Mouse (Mus musculus): ENCODE measurements at regions not wholly inside any gene's neighbourhood (a gene's known extent, or its start where the extent isn't known, plus 50 kb on each side); places are given as distances from the start of the nearest gene placed in this dataset.

DNA sequence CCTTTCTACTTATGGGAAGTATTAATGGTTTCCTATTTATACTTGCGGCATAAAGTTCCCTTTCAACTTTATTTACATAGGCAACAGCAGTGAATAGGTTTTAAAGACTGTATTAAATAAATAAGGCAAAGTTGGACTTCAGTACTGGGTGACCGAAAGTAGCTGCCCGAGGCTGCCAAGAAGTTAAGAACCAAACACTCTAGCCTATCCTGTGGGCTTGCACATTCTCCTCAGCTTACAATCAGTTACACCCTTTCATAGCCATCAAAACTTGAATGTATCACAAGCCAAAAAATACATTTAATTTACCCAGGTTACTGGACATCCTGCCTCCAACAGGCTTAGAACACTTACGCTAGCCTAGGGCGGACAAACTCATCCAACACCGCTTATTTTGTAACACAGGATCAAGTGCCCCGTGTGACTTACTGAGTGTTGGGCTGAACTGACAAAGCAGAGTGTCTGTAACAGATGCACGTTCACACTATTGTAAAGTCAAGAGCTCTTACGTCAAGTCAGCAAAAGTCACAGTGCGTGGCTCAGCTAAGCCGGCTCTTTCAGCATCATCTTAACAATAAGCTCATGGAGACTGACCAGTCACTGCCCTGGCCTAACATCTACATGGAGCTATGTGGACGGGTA lies 97.3 kb upstream of the Gdf10 start:
- no peak for TF ChIP-seq POLR2A (IDR thresholded peaks at IDR 0.05; ENCODE audit: borderline replicate concordance, insufficient read depth, low read length)
- TF ChIP-seq CTCF (IDR thresholded peaks at IDR 0.05; ENCODE audit: borderline replicate concordance, insufficient read depth, low read depth, low read length) = no peak
